Mouse (Mus musculus) common myeloid progenitor, adult 5-6 weeks (primary cell): ENCODE results near the gene Sdk2. TPM values are rescaled to one million over a fixed set of nuclear protein-coding genes. Genes with fewer than 3 reads are reported as not detected.

ENCODE experiments used
- ATAC-seq: replicated peaks from 2 replicates; pipeline ENCODE4 v1.8.0; 2016; ENCODE audit warnings: low read depth, mild to moderate bottlenecking, moderate TSS enrichment, inconsistent platforms; ENCODE audit not compliant: poor library complexity, severe bottlenecking
- total RNA-seq: library from RNA; stranded (forward); fragments of 200-1000, 187-1606 nt; gene quantifications from 2 replicates; pipeline ENCODE4 v1.2.3, GENCODE M21; 2017

Gene Sdk2
- total RNA-seq, 1 experiment from 2014 or later: not detected

- no peak for ATAC-seq
Observed at GRCm38 (mm10) chr11:113948676-113949075, 118.2 kb downstream of the Sdk2 start.

- no peak for ATAC-seq
Observed at GRCm38 (mm10) chr11:113942101-113942735, 124.6 kb downstream of the Sdk2 start.

- no peak for ATAC-seq
Observed at GRCm38 (mm10) chr11:113933678-113934077, 133.2 kb downstream of the Sdk2 start.

- ATAC-seq: no peak
Observed at GRCm38 (mm10) chr11:113932909-113933308, 133.9 kb downstream of the Sdk2 start.

- ATAC-seq: no peak
Observed at GRCm38 (mm10) chr11:113931701-113932100, 135.1 kb downstream of the Sdk2 start.

GRCm38 (mm10) chr11:113930112-113930511, 136.7 kb downstream of the Sdk2 start:
- ATAC-seq: no peak

GRCm38 (mm10) chr11:113928831-113929230, 138.0 kb downstream of the Sdk2 start:
- ATAC-seq: no peak

GRCm38 (mm10) chr11:113928291-113928690, 138.6 kb downstream of the Sdk2 start:
- ATAC-seq: no peak

- ATAC-seq: no peak
Observed at GRCm38 (mm10) chr11:113927826-113928225, 139.0 kb downstream of the Sdk2 start.

GRCm38 (mm10) chr11:113927231-113927630, 139.6 kb downstream of the Sdk2 start:
- no peak for ATAC-seq

GRCm38 (mm10) chr11:113923137-113923536, 143.7 kb downstream of the Sdk2 start:
- ATAC-seq: no peak

GRCm38 (mm10) chr11:113903131-113903860, 163.6 kb downstream of the Sdk2 start:
- ATAC-seq: peak; percentile 47; the same call in 1 of the 2 replicates

- ATAC-seq: no peak
Observed at GRCm38 (mm10) chr11:113901906-113902305, 164.9 kb downstream of the Sdk2 start.

GRCm38 (mm10) chr11:113898671-113899070, 168.2 kb downstream of the Sdk2 start:
- ATAC-seq: no peak

GRCm38 (mm10) chr11:113896006-113896405, 170.8 kb downstream of the Sdk2 start:
- ATAC-seq: no peak

GRCm38 (mm10) chr11:113892924-113893323, 173.9 kb downstream of the Sdk2 start:
- no peak for ATAC-seq

- ATAC-seq: no peak
Observed at GRCm38 (mm10) chr11:113892067-113892466, 174.8 kb downstream of the Sdk2 start.

GRCm38 (mm10) chr11:113888156-113888750, 178.6 kb downstream of the Sdk2 start:
- no peak for ATAC-seq

- no peak for ATAC-seq
Observed at GRCm38 (mm10) chr11:113886299-113886698, 180.5 kb downstream of the Sdk2 start.

GRCm38 (mm10) chr11:113884962-113885361, 181.9 kb downstream of the Sdk2 start:
- no peak for ATAC-seq

GRCm38 (mm10) chr11:113883031-113883430, 183.8 kb downstream of the Sdk2 start:
- no peak for ATAC-seq
